Mouse (Mus musculus): Measurements from ENCODE around the gene Irf2bp2. TPM values are rescaled to one million over a fixed set of nuclear protein-coding genes. Genes with fewer than 3 reads are reported as not detected.
A peak's percentile ranks its signal among the peaks of the same experiment; 100 is the strongest.

The Irf2bp2 gene
- total RNA-seq, 2 experiments from 2014 or later = 124 to 140 TPM

DNA sequence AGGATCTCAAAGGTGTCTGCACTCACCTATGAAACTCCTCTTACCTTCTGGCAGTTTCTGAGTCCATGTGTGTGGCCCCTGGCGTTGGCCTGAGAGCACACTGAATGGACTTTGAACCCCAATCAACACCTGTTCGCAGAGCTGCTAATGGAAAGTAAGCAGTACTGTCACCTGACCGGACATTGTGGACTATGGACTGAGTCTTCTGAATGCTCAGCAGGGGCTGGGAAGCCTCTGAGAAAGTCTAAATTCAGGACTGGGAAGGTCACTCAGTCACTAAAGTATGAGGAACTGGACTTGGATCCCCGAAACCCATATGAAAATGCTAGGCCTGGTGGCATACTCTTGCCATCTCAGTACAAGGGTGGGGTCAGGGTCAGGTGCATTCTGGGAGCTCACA is 19.9 kb downstream of the Irf2bp2 start:
- intact Hi-C loops (cut with DNase I) = no loop called here
- DNase-seq = no peak

DNA sequence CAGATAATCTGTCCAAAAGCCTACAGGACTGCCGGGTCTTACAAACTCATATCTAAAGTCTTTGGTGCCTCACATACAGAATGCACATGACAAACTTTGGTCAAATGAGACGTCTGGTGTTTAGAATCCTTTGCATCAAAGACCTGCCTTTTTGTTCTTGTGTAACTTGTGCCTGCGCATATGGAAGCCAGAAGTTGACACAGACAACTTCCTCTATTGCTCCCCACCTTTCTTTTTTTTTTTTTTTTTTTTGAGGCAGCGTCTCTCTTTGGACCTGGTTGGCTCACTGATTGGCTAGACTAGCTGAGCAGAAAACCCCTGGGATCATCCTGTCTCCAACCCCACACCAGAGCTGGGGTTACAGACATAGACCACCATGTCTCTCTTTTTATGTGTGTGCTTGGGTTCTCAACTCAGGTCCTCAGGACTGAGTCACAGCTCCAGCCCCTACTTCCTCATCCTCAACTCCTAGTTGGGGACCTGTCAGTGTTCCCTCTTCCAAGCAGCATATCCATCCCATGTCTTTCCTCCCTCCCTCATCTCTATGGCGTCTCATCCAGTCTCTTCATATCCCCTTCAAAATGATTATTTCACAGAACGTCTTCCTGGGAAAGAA is 20.6 kb downstream of the Irf2bp2 start:
- intact Hi-C loops (cut with DNase I) = no loop called here
- no peak for DNase-seq

GRCm38 (mm10) chr8:126571065-126571660 is 22.6 kb downstream of the Irf2bp2 start:
- intact Hi-C loops (cut with DNase I) = no loop called here
- DNase-seq = no peak

GRCm38 (mm10) chr8:126570521-126571040 is 23.2 kb downstream of the Irf2bp2 start:
- intact Hi-C loops (cut with DNase I) = no loop called here
- DNase-seq = no peak

- DNase-seq = no peak
- intact Hi-C loops (cut with DNase I) = no loop called here
These were observed 23.7 kb downstream of the Irf2bp2 start for GRCm38 (mm10) chr8:126570046-126570445.

- DNase-seq = no peak
- intact Hi-C loops (cut with DNase I) = loop anchor here (5.0 kb wide), 1 partner anchor 72 kb away; no protein-coding TSS in a partner anchor
These were observed 24.1 kb downstream of the Irf2bp2 start for GRCm38 (mm10) chr8:126569638-126570037.

DNA sequence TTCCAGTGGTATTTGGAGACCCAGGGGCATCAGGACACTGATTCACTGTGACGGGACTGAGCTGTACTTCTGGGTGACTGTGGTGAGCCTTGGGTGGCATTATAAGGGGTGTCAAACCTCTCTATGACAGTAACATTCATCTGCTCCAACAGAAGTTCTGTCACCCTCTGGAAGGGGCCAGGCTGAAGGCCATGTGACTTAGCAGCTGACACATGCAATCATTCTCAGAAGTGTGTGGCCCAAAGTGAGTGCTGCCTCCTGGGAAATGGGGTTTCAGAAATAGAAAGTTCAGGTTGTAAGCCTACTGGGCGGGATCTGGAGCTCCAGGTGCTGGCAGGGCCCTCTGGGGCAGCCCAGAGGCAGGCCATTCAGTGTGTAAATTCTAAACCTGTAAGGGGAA is 26.1 kb downstream of the Irf2bp2 start:
- peak; percentile 25 to 52 for DNase-seq
- intact Hi-C loops (cut with DNase I) = loop anchor here (2.0 to 5.0 kb wide), 2 partner anchors 61 to 70 kb away; no protein-coding TSS in a partner anchor

DNA sequence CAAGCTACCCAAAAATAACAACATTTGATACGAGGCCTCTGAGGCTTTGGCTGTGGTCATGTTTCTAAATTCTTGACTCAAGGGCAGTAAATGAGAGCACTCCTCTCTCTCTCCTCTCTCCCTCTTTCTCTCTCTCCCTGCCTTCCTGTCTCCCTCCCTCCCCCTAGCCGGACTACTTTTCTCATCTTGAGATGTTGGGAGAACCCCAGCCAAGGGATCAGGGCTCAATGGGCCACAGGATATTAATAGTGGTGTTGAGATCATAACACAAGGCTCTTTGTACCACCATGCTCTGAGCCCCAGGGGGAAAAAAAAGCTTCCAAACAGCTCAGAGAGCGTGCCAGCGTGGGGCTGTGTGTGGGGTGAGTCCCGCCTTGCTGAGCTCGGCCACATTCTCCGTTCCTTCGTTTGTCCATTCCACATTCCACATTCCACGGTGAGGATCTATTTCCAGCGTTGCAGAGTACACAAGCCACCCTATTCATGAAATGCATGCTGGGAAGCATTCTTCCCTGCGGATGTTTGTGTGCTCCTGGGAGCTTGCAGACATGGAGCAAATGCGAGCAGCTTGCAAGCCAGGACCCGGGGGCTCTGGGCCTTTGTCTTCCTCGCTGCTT is 27.2 kb downstream of the Irf2bp2 start:
- peak; percentile 66 to 79 for DNase-seq
- intact Hi-C loops (cut with DNase I) = loop anchor here (2.0 to 5.0 kb wide), 2 partner anchors 60 to 69 kb away; no protein-coding TSS in a partner anchor

DNA sequence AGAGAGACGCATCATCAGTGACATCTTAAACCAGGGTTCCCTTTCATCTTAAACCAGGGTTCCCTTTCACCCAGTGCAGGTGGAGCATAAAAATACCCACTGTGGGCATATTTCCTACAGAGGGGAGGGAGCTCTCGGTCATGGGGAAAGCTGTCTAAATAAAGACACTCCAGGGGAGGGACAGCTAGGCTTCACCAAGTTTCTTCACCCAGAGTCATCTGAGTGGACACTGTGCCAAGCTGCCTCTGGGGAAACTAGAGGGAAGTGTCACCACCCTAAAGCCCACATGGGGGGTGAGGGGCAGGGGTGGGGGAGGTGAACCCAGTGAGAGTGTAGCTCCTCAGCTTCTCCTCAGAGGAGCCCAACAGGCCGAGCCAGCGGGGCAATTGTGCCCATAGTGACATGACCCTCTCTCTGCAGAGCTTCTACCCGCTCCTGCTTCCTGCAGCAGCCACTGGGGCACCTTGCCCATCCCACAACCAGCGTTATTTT is 27.8 kb downstream of the Irf2bp2 start:
- DNase-seq = peak; percentile 63 to 75
- intact Hi-C loops (cut with DNase I) = loop anchor here (2.0 to 5.0 kb wide), 2 partner anchors 59 to 69 kb away; no protein-coding TSS in a partner anchor

DNA sequence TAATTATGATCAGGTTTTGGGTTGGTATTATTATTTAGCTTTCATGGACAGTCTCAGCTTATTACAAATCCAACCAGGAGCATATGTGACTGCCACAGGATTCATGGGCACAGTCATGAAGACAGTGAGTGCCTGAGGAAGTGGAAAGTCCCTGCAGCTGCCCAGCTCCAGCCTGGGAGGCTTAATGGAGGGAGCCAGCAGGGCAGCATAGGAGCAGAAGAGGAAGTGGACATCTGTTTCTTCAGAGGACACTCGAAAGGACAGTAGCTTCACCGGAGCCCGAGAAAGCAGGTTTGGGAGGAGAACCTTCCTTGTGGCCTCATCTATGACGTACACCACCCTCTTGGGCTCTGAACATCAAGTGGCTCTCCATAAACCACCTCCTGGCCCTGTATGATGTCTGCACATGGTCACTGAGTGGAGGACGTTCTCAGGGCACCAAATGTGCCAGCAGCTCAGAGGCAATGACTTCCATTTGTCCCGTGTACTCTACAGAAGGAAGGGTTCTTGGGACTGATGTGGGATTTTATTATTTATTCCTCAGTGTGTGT is 28.5 kb downstream of the Irf2bp2 start:
- intact Hi-C loops (cut with DNase I) = loop anchor here (5.0 kb wide), 1 partner anchor 68 kb away; no protein-coding TSS in a partner anchor
- DNase-seq = no peak

DNA sequence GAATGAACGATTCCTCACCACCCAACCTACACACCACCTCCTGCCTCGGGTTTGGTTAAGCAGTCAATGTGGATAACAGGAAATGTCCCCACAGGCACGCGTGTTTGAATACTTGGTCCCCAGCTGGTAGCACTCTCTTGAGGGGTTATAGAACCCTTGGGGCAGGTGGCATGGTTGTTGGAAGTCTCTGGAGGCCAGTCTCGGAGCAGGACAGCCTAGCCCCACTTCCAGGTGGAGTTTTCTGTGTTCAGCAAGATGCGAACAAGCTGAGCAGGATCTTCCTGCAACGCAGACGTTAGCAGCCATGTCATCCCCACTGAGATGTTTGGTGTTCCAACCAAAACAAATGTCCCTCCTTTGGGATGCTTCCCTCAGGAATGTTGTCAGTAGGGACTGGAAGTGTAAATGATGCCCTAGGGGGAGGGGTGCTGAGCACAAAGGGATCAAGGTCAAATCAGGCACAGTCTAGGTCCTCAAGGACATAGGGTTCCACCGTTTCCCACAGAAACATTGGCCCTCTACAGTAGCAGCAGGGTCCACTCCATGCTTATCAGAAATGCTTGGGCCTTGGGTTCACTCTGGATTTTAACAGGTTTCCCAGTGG is 29.1 kb downstream of the Irf2bp2 start:
- intact Hi-C loops (cut with DNase I) = loop anchor here (5.0 kb wide), 1 partner anchor 67 kb away; no protein-coding TSS in a partner anchor
- no peak for DNase-seq

- DNase-seq = no peak
- intact Hi-C loops (cut with DNase I) = no loop called here
These were observed 32.4 kb downstream of the Irf2bp2 start for GRCm38 (mm10) chr8:126561316-126561841.

GRCm38 (mm10) chr8:126558400-126558953 is 35.3 kb downstream of the Irf2bp2 start:
- intact Hi-C loops (cut with DNase I) = no loop called here
- DNase-seq = no peak

DNA sequence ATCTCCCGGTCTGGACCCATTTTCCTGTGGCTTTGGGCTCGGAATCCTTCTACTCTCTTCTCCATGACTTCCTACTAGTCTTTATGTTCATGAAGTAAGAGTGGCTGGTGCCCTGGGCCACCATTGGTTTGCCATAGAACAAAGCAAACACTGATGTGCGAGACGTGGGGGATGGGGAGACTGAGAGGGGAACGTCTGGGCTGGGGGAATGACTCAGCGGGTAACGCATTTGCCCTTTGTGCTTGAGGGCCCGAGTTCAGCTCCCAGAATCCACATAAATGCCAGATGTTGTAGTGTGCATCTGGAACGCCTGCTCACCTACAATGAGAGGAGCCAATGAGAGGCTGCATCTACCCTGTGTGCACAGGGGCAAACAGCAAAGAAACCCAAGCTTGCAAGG is 36.4 kb downstream of the Irf2bp2 start:
- intact Hi-C loops (cut with DNase I) = no loop called here
- no peak for DNase-seq

- intact Hi-C loops (cut with DNase I) = no loop called here
- DNase-seq = no peak
These were observed 37.1 kb downstream of the Irf2bp2 start for GRCm38 (mm10) chr8:126556691-126557090.

GRCm38 (mm10) chr8:126554741-126555140 is 39.0 kb downstream of the Irf2bp2 start:
- DNase-seq = no peak
- intact Hi-C loops (cut with DNase I) = no loop called here

GRCm38 (mm10) chr8:126551871-126552270 is 41.9 kb downstream of the Irf2bp2 start:
- intact Hi-C loops (cut with DNase I) = no loop called here
- no peak for DNase-seq

- intact Hi-C loops (cut with DNase I) = no loop called here
- DNase-seq = peak; percentile 35 to 61
These were observed 42.8 kb downstream of the Irf2bp2 start for GRCm38 (mm10) chr8:126550944-126551357.

GRCm38 (mm10) chr8:126547841-126548240 is 45.9 kb downstream of the Irf2bp2 start:
- DNase-seq = peak; percentile 55 to 76
- intact Hi-C loops (cut with DNase I) = no loop called here

- DNase-seq = no peak
- intact Hi-C loops (cut with DNase I) = no loop called here
These were observed 46.4 kb downstream of the Irf2bp2 start for GRCm38 (mm10) chr8:126547361-126547760.
